Mouse (Mus musculus) MEL (cell line): ENCODE results near the gene Cul4a. TPM values are rescaled to one million over a fixed set of nuclear protein-coding genes. Genes with fewer than 3 reads are reported as not detected.
A peak's percentile ranks its signal among the peaks of the same experiment; 100 is the strongest.

Source experiments
- DNase-seq: peaks from one replicate; pipeline ENCODE4 v3.0.0; 2011; ENCODE audit warnings: low read depth, low spot score
- H3K27ac ChIP-seq: 2 replicates; pipeline ENCODE4 v1.5.1; 2012; ENCODE audit warnings: low read depth, mild to moderate bottlenecking, control low read depth, low read length, moderate library complexity; ENCODE audit not compliant: control insufficient read depth
- H3K27me3 ChIP-seq, 2 experiments: fragments of 150-350 bp in 1 of 2; sonication (generic) in 1 of 2; 2 replicates each; pipeline ENCODE4 v1.6.1; 2012; ENCODE audit warnings: low read length in 2 of 2, mild to moderate bottlenecking in 2 of 2, improper control_type of control experiment in 1 of 2, moderate library complexity in 1 of 2; ENCODE audit not compliant: insufficient read depth in 2 of 2, control insufficient read depth in 1 of 2
- H3K36me3 ChIP-seq, 2 experiments: 2 replicates each; pipeline ENCODE4 v1.6.1; 2012 to 2014; ENCODE audit warnings: low read length in 2 of 2, improper control_type of control experiment in 1 of 2, inconsistent platforms in 1 of 2, mild to moderate bottlenecking in 1 of 2; ENCODE audit not compliant: insufficient read depth in 2 of 2, control insufficient read depth in 1 of 2
- H3K4me1 ChIP-seq, 2 experiments: fragments of 150-350 bp in 1 of 2; sonication (generic) in 1 of 2; 2 replicates each; pipeline ENCODE4 v1.6.1; 2012; ENCODE audit warnings: low read length in 2 of 2, improper control_type of control experiment in 1 of 2, mild to moderate bottlenecking in 1 of 2; ENCODE audit not compliant: insufficient read depth in 2 of 2, control insufficient read depth in 1 of 2
- H3K4me3 ChIP-seq, 2 experiments: fragments of 150-350 bp in 1 of 2; sonication (generic) in 1 of 2; 2 replicates each; pipeline ENCODE4 v1.5.1; 2012; ENCODE audit warnings: low read depth in 2 of 2, low read length in 2 of 2, mild to moderate bottlenecking in 2 of 2, moderate library complexity in 2 of 2, control low read depth in 1 of 2, improper control_type of control experiment in 1 of 2; ENCODE audit not compliant: control insufficient read depth in 1 of 2, insufficient read depth in 1 of 2
- H3K79me2 ChIP-seq: 2 replicates; pipeline ENCODE4 v1.6.1; 2012; ENCODE audit warnings: mild to moderate bottlenecking, low read length, moderate library complexity; ENCODE audit not compliant: control insufficient read depth, poor library complexity, insufficient read depth
- H3K9ac ChIP-seq: 2 replicates; pipeline ENCODE4 v1.6.1; 2012; ENCODE audit warnings: low read depth, mild to moderate bottlenecking, control low read depth, low read length, moderate library complexity; ENCODE audit not compliant: control insufficient read depth, poor library complexity, severe bottlenecking
- H3K9me3 ChIP-seq: fragments of 150-350 bp; sonication (generic); replicated peaks from 2 replicates; pipeline ENCODE4 v1.6.1; 2012; ENCODE audit warnings: mild to moderate bottlenecking, low read length, improper control_type of control experiment, moderate library complexity; ENCODE audit not compliant: insufficient read depth
- CTCF ChIP-seq, 3 experiments: IDR thresholded peaks in 2 of 3; conservative IDR thresholded peaks in 1 of 3; 2 replicates each; pipeline ENCODE4 v1.5.1; 2011 to 2012; ENCODE audit warnings: low read length in 3 of 3, low read depth in 2 of 3, mild to moderate bottlenecking in 2 of 3, improper control_type of control experiment in 1 of 3, inconsistent platforms in 1 of 3, mixed read lengths in 1 of 3, moderate library complexity in 1 of 3; ENCODE audit not compliant: control insufficient read depth in 1 of 3, insufficient read depth in 1 of 3, poor library complexity in 1 of 3, severe bottlenecking in 1 of 3
- EP300 ChIP-seq, 2 experiments: IDR thresholded peaks; 2 replicates each; pipeline ENCODE4 v1.6.1; 2011; ENCODE audit warnings: improper control_type of control experiment in 2 of 2, low read length in 2 of 2, low read depth in 1 of 2, mild to moderate bottlenecking in 1 of 2
- GABPA ChIP-seq: IDR thresholded peaks from 2 replicates; pipeline ENCODE4 v1.6.1; 2012; ENCODE audit warnings: low read depth, mild to moderate bottlenecking, inconsistent platforms, low read length, improper control_type of control experiment, moderate library complexity
- HCFC1 ChIP-seq: IDR thresholded peaks from 2 replicates; pipeline ENCODE4 v1.6.1; 2012; ENCODE audit warnings: low read depth, mild to moderate bottlenecking, inconsistent platforms, low read length, improper control_type of control experiment, moderate library complexity
- MAX ChIP-seq: IDR thresholded peaks from 2 replicates; pipeline ENCODE4 v1.6.1; 2011; ENCODE audit warnings: low read length, improper control_type of control experiment
- MAZ ChIP-seq: IDR thresholded peaks from 2 replicates; pipeline ENCODE4 v1.6.1; 2012; ENCODE audit warnings: low read depth, mild to moderate bottlenecking, inconsistent platforms, low read length, improper control_type of control experiment
- RAD21 ChIP-seq: IDR thresholded peaks from 2 replicates; pipeline ENCODE4 v1.6.1; 2011; ENCODE audit warnings: mild to moderate bottlenecking, low read depth, low read length, improper control_type of control experiment
- SIN3A ChIP-seq: IDR thresholded peaks from 2 replicates; pipeline ENCODE4 v1.6.1; 2012; ENCODE audit warnings: low read length, improper control_type of control experiment, inconsistent platforms
- UBTF ChIP-seq: IDR thresholded peaks from 2 replicates; pipeline ENCODE4 v1.6.1; 2012; ENCODE audit warnings: low read depth, mild to moderate bottlenecking, inconsistent platforms, low read length, improper control_type of control experiment, moderate library complexity, borderline replicate concordance; ENCODE audit not compliant: insufficient read depth
- ZKSCAN1 ChIP-seq: IDR thresholded peaks from 2 replicates; pipeline ENCODE4 v1.6.1; 2012; ENCODE audit warnings: low read depth, mild to moderate bottlenecking, inconsistent platforms, low read length, improper control_type of control experiment, moderate library complexity
- ZMIZ1 ChIP-seq: IDR thresholded peaks from 2 replicates; pipeline ENCODE4 v1.6.1; 2012; ENCODE audit warnings: low read depth, mild to moderate bottlenecking, inconsistent platforms, low read length, improper control_type of control experiment, moderate library complexity
- polyA plus RNA-seq, 2 experiments: library from polyadenylated mRNA; stranded (reverse) in 1 of 2; unstranded in 1 of 2; fragments of >175 nt in 1 of 2; fragments of >200 nt in 1 of 2; gene quantifications; 2 replicates each; pipeline versions ENCODE4 v1.2.1 to v1.2.4; 2012; ENCODE audit warnings: low replicate concordance in 2 of 2, low read depth in 1 of 2; ENCODE audit not compliant: insufficient read length in 2 of 2, insufficient read depth in 1 of 2, missing spikeins in 1 of 2
- total RNA-seq: library from RNA; depleted of rRNA; stranded (reverse); fragments of 300-350 nt; gene quantifications from 2 replicates; pipeline ENCODE4 v1.2.3, GENCODE M21; 2012

Gene Cul4a
- total and polyA plus RNA-seq, 3 experiments: 56.2 to 131 (median 81.4) TPM

DNA sequence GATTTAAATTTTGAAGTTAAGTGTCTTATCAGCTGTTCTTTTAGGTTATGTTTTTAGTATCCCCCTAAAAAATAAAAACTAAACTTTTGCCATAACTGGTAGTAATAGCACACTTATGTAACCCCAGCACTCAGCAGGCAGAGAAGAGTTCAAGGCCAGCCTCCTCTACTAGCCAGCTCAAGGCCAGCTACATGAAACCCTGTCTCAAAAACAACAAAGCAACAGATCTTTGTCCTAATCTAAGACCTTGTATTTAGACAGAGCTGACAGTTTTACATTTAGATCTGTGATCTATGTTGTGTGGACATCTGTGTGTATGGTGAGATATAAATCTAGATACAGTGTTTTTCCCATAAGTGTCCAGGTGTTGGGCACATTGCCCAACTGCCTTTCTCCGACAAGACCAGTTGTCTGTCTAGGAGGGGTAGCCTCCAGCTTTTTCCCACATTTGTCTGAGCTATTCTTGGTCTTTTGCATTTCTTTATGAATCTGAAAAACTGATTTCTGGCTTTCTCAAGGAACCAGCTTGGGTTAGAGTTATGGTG, 4.1 kb downstream of the Cul4a start:
- Histone ChIP-seq H3K36me3 (peaks cover 14 to 29% of the 10 kb centered on the region in 2 experiments), H3K4me3 (no peak overlapping the region), H3K9me3 (no peaks in the 10 kb centered on the region), H3K27me3 (no peaks in the 10 kb centered on the region), H3K27ac (no peak overlapping the region), H3K79me2 (peaks cover 69% of the 10 kb centered on the region), H3K9ac (no peak overlapping the region), H3K4me1 (peaks cover 18 to 28% of the 10 kb centered on the region in 2 experiments)
- TF ChIP-seq HCFC1 (no peak), RAD21 (no peak), ZMIZ1 (no peak), MAX (no peak), EP300 (IDR thresholded peaks at IDR 0.05; ENCODE audit: low read depth in 1 of 2, low read length in 2 of 2) (0 out of 4 replicates have a peak, but pooled peaks of 1 of the 2 experiments have one; percentile 6), ZKSCAN1 (no peak), SIN3A (no peak), MAZ (no peak)
- DNase-seq: no peak

DNA sequence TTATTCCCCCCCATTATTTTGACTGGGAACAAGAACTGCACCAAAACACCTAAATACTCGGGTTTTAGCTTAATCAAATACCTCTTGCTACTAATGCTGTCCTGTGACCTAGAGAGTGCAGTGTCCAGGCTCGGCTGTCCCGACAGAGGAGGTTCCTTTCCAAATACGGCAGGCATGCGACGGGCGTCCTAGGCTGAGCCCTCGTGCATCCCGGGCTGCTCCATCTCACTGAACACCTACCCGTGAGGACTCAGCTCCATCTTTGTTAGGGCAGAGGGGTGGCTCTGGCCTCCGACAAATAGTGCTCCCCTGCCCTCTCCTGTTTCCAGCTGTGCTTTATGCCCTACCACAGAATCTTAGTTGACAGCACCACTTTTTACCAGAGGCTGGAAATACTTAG, 6.5 kb downstream of the Cul4a start:
- DNase-seq: no peak
- no peak overlapping the region for H3K27ac ChIP-seq
- peaks cover 18 to 23% of the 10 kb centered on the region in 2 experiments for H3K4me1 ChIP-seq
- H3K36me3 ChIP-seq: peaks cover 14 to 28% of the 10 kb centered on the region in 2 experiments
- no peaks in the 10 kb centered on the region for H3K9me3 ChIP-seq
- H3K9ac ChIP-seq: no peak overlapping the region
- H3K27me3 ChIP-seq: no peaks in the 10 kb centered on the region
- no peak for TF ChIP-seq CTCF (IDR thresholded peaks at IDR 0.05 in 2 of 3, conservative IDR thresholded peaks at IDR 0.05 in 1 of 3; ENCODE audit: control insufficient read depth in 1 of 3, insufficient read depth in 1 of 3, low read depth in 2 of 3, low read length in 3 of 3, poor library complexity in 1 of 3, severe bottlenecking in 1 of 3)
- TF ChIP-seq, all 39 proteins: peak for 0
- no peak overlapping the region for H3K4me3 ChIP-seq
- H3K79me2 ChIP-seq: peaks cover 50% of the 10 kb centered on the region

DNA sequence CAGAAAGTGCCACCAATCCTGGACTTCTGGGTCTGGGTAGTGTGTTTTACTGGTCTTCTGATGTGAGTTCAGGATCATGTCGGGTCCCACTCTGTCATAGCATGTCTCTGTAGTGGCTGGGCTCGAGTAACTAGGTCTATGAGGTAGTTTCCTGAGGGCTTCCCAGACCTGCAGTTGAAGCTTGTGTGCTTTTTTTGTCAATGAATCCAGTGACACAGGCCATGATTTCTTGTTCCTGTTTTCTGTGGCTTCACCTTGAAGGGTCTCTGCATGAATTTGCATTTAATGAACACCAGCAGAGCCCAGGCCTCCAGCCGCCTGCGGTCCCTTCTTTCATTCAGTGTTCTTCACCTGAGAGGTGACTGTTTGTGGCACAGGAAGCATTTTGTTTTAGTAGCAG, 7.8 kb downstream of the Cul4a start:
- Histone ChIP-seq H3K36me3 (peaks cover 14 to 15% of the 10 kb centered on the region in 2 experiments), H3K79me2 (peaks cover 39% of the 10 kb centered on the region), H3K4me3 (no peak overlapping the region), H3K4me1 (peaks cover 10 to 13% of the 10 kb centered on the region in 2 experiments), H3K9me3 (no peaks in the 10 kb centered on the region), H3K27me3 (no peaks in the 10 kb centered on the region), H3K27ac (no peak overlapping the region), H3K9ac (no peak overlapping the region)
- TF ChIP-seq GABPA: no peak
- TF ChIP-seq SIN3A: no peak
- TF ChIP-seq UBTF: no peak
- DNase-seq: no peak
